Mouse (Mus musculus) A20 (cell line): ENCODE results near the gene Gm4869.
"Not testable (repeated sequence)": the region's sequence is repeated elsewhere in the genome, so short reads cannot be mapped to it uniquely, and the experiment has no call there.

Experiments used
- DNase-seq: peaks from one replicate; pipeline ENCODE4 v3.0.0-alpha.2; 2011; ENCODE audit warnings: low read depth, low spot score

Gm4869 gene

GRCm38 (mm10) chr5:140445345-140445744 lies at the start of gene Gm4869:
TSS of gene Gm4869 (plus strand) at chr5:140445645.
- DNase-seq: no peak

- peak; percentile 77 for DNase-seq
These were observed 49.1 kb upstream of the Gm4869 start for GRCm38 (mm10) chr5:140396166-140396940.

DNA sequence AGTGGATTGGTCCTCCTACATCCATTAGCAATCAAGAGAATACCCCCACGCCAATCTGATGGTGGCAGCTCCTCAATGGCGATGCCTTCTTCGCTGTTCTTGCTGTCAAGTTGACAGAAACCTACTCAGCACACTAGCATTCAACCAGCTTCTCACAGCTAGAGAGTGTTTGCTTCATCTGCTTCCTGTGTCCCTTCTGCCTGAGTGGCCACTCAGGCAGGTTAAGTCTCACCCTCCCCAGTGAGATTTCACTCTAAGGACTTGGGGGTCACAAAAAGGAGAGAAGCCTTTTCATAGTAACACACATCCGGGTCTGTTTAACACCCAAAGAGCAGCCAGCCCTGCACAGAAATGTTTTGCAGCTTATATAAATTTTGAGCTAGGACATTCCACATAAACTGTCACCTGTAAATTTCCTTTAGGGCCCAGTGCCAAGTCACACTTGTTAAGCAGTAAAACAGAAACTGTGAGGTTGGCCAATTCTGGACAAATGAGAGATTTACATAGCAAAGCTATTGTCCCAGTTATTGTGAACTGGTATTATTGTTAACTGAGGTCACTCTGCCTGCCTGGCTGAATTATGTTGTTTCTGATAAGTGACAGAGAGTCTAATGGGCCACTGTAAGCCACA lies 42.7 kb upstream of the Gm4869 start:
- no peak for DNase-seq

DNA sequence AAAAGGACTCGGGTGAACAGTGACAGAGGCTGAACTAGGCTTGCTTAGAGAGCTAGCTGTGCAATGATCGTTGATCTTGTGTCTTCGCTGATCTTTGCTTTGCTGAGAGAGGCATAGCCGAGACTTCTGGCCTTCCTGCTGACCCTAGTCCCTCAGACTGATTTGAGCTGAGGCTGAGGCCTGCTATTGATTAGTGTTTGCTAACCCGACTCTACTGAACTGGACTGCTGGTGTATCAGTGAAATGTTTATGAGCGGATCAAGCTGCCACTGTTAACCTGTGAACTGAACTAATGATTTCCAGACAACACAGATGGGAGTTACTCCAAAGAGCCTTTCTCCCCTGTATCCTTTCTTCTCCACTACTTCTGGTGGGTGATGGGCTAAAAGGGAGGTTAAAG lies 40.3 kb upstream of the Gm4869 start:
- DNase-seq: no peak

DNA sequence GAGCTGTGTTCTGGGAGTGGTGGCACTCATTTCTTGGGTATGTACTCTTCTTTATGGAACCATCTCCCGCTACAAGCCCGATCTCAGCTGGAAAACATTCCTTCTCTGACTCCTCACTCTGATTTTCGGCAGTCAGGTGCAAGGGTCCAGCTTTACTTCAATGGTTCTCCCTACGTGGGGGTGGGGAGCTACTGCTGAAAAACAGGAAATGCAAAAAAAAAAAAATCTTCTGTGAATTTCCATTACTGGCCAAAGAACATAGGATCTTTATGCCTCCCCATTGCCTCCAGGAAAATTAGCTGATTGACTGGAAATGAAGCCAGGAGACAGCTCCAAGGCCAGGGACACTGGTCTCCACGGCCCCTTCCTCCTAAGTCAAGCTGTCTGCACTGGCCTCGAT lies 38.8 kb upstream of the Gm4869 start:
- no peak for DNase-seq

GRCm38 (mm10) chr5:140408801-140409200 lies 36.6 kb upstream of the Gm4869 start:
- DNase-seq: no peak

GRCm38 (mm10) chr5:140411339-140411738 lies 34.1 kb upstream of the Gm4869 start:
- DNase-seq: peak; percentile 78

DNA sequence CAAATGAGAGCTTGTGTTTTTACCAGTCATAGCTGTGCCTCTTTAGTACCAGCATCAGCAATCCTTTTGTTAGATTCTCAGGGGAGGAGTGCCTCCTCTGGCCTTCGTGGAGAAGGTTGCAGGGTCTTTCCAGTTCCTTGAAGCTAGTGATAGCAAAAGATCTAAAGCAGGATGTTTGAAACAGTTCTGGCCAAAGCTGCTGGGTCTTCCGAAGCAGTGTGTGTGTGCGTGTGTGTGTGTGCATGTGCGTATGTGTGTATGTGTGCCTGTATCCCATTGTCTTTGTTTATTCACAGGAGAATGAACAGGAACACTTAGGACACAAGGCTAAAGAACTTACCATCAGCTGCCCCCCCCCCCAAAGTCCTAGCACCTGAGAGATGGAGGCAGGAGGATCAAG lies 30.8 kb upstream of the Gm4869 start:
- DNase-seq: peak; percentile 48

GRCm38 (mm10) chr5:140418106-140418488 lies 27.3 kb upstream of the Gm4869 start:
- DNase-seq: no peak

DNA sequence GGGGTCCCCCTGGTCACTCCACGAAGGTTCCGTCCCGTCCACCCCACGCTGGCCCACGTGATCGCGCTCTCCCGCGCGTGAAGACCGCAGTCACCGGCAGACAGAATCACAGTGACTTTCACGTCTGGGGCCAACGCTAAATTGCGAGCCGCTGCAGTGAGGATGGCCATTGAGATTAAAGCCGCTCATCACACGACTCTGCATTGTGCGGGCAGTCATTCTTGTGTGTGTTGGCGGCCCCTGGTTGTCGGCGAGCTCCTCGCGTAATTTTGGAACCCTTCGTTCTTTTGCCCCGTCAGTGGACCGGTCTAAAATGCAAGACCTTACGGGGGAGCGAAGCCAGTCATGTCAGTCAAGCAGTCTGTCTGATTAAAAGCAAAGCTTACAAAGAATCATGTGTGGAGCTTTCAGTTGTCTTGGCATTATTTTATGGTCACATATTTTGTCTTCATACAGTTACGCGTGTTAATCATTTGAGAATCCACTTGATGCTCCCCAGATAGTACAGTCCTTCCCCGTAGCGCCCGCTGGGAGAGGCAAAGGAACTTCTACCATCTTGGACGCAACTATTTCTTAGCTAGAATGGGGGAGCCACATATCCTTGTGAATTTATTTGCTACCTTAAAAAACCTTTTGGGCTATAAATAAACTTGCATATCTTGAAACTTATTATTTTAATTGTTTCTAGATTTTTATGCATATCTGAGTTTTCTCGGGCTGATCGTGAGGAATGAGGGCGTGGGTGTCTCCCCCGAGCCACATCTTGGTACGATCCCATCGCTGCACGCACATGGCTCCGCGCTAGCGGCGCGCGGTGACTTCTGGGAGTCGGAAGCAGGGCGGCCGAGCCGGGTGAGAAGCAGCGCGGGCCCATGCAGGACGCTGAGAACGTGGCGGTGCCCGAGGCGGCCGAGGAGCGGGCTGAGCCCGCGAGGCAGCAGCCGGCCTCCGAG lies 26.7 kb upstream of the Gm4869 start, which contains the start of gene Eif3b:
Gene Eif3b, plus strand, starts transcription at position 840 of the 953 bp plus-strand sequence.
- DNase-seq: peak; percentile 97

DNA sequence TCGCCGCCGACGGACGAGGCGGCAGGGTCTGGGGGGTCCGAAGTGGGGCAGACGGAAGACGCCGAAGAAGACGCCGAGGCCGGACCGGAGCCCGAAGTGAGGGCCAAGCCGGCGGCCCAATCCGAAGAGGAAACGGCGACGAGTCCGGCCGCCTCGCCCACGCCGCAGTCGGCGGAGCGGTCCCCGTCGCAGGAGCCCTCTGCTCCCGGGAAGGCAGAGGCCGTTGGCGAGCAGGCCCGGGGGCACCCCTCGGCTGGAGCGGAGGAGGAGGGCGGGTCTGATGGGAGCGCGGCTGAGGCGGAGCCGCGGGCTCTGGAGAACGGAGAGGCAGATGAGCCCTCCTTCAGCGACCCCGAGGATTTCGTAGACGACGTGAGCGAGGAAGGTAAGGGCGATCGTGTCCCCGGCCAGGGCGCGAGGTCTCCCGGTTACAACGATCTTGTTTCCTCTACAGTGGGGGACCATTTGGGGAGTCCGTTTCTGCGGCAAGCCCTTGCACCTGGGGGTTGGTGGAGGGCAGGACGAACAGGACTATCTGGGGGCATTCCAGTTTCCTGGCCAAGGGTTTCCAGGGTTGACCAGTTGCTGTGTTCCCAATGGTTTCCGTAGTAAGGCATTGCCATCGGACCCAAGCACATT lies 25.9 kb upstream of the Gm4869 start:
- DNase-seq: no peak

- no peak for DNase-seq
These were observed 24.8 kb upstream of the Gm4869 start for GRCm38 (mm10) chr5:140420616-140421015.

DNA sequence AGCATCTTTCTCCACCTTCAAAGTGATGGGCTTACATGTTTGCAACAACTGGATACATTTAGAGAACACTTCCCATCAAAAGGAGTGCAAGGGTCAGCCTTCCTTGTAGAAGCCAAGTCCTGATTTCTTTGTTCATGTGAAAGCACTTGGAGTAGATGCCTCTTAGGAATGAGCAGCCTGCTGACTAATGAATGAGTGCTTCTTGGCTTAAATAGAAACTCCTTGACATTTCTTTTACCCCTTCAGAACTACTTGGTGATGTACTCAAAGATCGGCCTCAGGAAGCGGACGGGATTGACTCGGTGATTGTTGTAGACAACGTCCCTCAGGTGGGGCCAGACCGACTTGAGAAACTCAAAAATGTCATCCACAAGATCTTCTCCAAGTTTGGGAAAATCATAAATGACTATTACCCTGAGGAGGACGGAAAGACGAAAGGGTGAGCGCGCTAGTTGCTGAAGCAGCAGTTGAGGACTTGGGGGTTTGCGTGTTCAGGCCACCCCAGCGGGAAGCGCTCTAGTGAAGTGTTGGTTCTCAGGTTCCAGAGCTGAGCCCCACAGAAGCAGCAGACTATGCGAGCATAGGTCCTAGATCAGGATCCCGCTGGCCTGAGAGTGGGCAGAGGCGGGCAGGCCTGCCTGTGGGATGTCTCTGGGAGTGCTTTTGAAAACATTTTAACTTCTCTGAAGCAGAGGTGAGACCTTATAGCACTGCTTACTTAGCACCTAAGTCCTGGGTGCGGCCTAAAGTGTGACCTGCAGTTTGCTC lies 20.2 kb upstream of the Gm4869 start:
- no peak for DNase-seq

GRCm38 (mm10) chr5:140439117-140439516 lies 6.3 kb upstream of the Gm4869 start:
- DNase-seq: not testable (repeated sequence)

GRCm38 (mm10) chr5:140441406-140441805 lies 4.0 kb upstream of the Gm4869 start:
- DNase-seq: no peak

- no peak for DNase-seq
These were observed 1.4 kb upstream of the Gm4869 start for GRCm38 (mm10) chr5:140444012-140444411.

DNA sequence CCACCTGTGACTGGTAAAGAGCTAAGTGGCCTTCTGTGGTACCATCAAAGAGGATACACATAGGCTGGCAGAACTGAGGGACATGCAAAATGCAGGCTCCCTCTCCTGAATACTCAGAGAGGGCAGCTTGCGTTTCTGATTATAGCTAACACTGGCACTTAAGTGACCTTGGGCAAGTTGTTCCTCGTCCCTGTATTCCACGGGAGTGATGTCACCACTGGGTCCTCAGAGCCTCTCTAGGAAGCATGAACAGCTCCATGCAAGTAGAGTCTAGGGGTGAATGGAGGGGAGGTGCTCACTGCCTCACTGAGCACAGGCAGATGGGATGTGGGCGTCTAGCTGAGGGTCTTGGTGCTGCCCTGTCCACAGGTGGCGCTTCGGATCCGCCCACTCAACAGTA lies 609 bp downstream of the Gm4869 start:
- DNase-seq: no peak

- no peak for DNase-seq
These were observed 9.0 kb downstream of the Gm4869 start for GRCm38 (mm10) chr5:140454488-140454887.

DNA sequence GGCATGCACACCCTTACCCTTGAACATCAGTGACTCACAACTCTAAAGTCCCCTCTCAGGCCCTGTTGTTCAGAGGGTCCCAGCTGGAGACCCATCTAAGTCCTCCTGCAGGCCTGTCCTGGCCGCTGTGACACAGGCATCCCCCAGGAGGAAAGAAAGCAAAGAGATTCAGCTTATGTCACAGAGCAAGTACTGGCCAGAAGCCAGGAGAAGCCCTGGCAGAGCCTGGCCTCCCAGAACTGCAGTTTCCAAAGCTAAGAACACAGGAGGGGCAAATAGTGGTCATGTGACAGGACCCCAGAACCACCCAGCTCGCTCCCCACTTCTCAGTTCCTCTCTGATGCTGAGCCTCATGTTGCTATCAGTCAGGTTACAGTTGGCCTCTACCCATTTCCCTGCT lies 10.0 kb downstream of the Gm4869 start:
- DNase-seq: no peak

GRCm38 (mm10) chr5:140461476-140461875 lies 16.0 kb downstream of the Gm4869 start:
- no peak for DNase-seq

DNA sequence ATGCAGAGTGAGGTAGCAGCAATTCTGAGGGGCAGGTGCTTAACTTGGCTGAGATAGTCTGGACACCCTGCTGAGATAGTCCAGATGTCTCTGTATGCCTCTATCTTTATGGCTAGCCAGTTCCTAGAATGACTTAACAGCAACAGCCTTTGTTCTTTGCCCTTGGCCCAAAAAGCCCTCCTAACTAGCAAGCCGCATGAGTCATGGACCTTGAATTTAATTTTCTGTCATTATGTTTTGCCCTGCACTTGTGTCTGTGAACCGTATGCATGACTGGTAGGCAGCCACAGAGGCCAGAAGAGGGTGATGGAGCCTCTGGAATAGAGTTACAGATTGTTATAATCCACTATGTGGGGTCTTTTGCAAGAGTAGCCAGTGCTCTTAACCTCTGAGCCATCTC lies 17.7 kb downstream of the Gm4869 start:
- not testable (repeated sequence) for DNase-seq
